Mouse (Mus musculus): ENCODE measurements around the gene Kif13a. TPM values are rescaled to one million over a fixed set of nuclear protein-coding genes. Genes with fewer than 3 reads are reported as not detected.
A peak's percentile ranks its signal among the peaks of the same experiment; 100 is the strongest.

Kif13a gene
- polyA plus RNA-seq, 1 experiment: 24.8 TPM

GRCm38 (mm10) chr13:46765361-46765760, 164.3 kb downstream of the Kif13a start:
- TF ChIP-seq POLR2A (IDR thresholded peaks at IDR 0.05; ENCODE audit: borderline replicate concordance, extremely low read depth, insufficient read depth, insufficient read length, poor library complexity, severe bottlenecking) (no peak), CTCF (IDR thresholded peaks at IDR 0.05; ENCODE audit: borderline replicate concordance, extremely low read depth, insufficient read depth, insufficient read length) (no peak)
- no peak for DNase-seq (ENCODE audit: low read depth)

- no peak for DNase-seq (ENCODE audit: low read depth)
- TF ChIP-seq POLR2A (IDR thresholded peaks at IDR 0.05; ENCODE audit: borderline replicate concordance, extremely low read depth, insufficient read depth, insufficient read length, poor library complexity, severe bottlenecking) (no peak), CTCF (IDR thresholded peaks at IDR 0.05; ENCODE audit: borderline replicate concordance, extremely low read depth, insufficient read depth, insufficient read length) (no peak)
Observed at GRCm38 (mm10) chr13:46763210-46763609, 166.5 kb downstream of the Kif13a start.

GRCm38 (mm10) chr13:46760921-46761320, 168.7 kb downstream of the Kif13a start:
- DNase-seq (ENCODE audit: low read depth): peak; percentile 10
- no peak for TF ChIP-seq POLR2A (IDR thresholded peaks at IDR 0.05; ENCODE audit: borderline replicate concordance, extremely low read depth, insufficient read depth, insufficient read length, poor library complexity, severe bottlenecking)
- no peak for TF ChIP-seq CTCF (IDR thresholded peaks at IDR 0.05; ENCODE audit: borderline replicate concordance, extremely low read depth, insufficient read depth, insufficient read length)

- DNase-seq (ENCODE audit: low read depth): peak; percentile 58
- TF ChIP-seq POLR2A (IDR thresholded peaks at IDR 0.05; ENCODE audit: borderline replicate concordance, extremely low read depth, insufficient read depth, insufficient read length, poor library complexity, severe bottlenecking): no peak
- no peak for TF ChIP-seq CTCF (IDR thresholded peaks at IDR 0.05; ENCODE audit: borderline replicate concordance, extremely low read depth, insufficient read depth, insufficient read length)
Observed at GRCm38 (mm10) chr13:46759281-46759809, 170.3 kb downstream of the Kif13a start.

- no peak for TF ChIP-seq POLR2A (IDR thresholded peaks at IDR 0.05; ENCODE audit: borderline replicate concordance, extremely low read depth, insufficient read depth, insufficient read length, poor library complexity, severe bottlenecking)
- TF ChIP-seq CTCF (IDR thresholded peaks at IDR 0.05; ENCODE audit: borderline replicate concordance, extremely low read depth, insufficient read depth, insufficient read length): no peak
- DNase-seq (ENCODE audit: low read depth): peak; percentile 6
Observed at GRCm38 (mm10) chr13:46758627-46759026, 171.0 kb downstream of the Kif13a start.

- TF ChIP-seq POLR2A (IDR thresholded peaks at IDR 0.05; ENCODE audit: borderline replicate concordance, extremely low read depth, insufficient read depth, insufficient read length, poor library complexity, severe bottlenecking) (no peak), CTCF (IDR thresholded peaks at IDR 0.05; ENCODE audit: borderline replicate concordance, extremely low read depth, insufficient read depth, insufficient read length) (no peak)
- DNase-seq (ENCODE audit: low read depth): no peak
Observed at GRCm38 (mm10) chr13:46757946-46758345, 171.7 kb downstream of the Kif13a start.

GRCm38 (mm10) chr13:46753294-46753693, 176.4 kb downstream of the Kif13a start:
- no peak for TF ChIP-seq CTCF (IDR thresholded peaks at IDR 0.05; ENCODE audit: borderline replicate concordance, extremely low read depth, insufficient read depth, insufficient read length)
- TF ChIP-seq POLR2A (IDR thresholded peaks at IDR 0.05; ENCODE audit: borderline replicate concordance, extremely low read depth, insufficient read depth, insufficient read length, poor library complexity, severe bottlenecking): no peak
- no peak for DNase-seq (ENCODE audit: low read depth)

- DNase-seq (ENCODE audit: low read depth): no peak
Observed at GRCm38 (mm10) chr13:46752566-46753229, 177.0 kb downstream of the Kif13a start.

GRCm38 (mm10) chr13:46748138-46748873, 181.4 kb downstream of the Kif13a start:
- no peak for DNase-seq (ENCODE audit: low read depth)
- TF ChIP-seq CTCF (IDR thresholded peaks at IDR 0.05; ENCODE audit: borderline replicate concordance, extremely low read depth, insufficient read depth, insufficient read length) (no peak), POLR2A (IDR thresholded peaks at IDR 0.05; ENCODE audit: borderline replicate concordance, extremely low read depth, insufficient read depth, insufficient read length, poor library complexity, severe bottlenecking) (no peak)

More at GRCm38 (mm10) chr13:46752566-46753229, 177.0 kb downstream of the Kif13a start:
- TF ChIP-seq CTCF (IDR thresholded peaks at IDR 0.05; ENCODE audit: borderline replicate concordance, extremely low read depth, insufficient read depth, insufficient read length) (no peak), POLR2A (IDR thresholded peaks at IDR 0.05; ENCODE audit: borderline replicate concordance, extremely low read depth, insufficient read depth, insufficient read length, poor library complexity, severe bottlenecking) (no peak)

GRCm38 (mm10) chr13:46743821-46744220, 185.8 kb downstream of the Kif13a start:
- DNase-seq (ENCODE audit: low read depth): no peak
- no peak for TF ChIP-seq POLR2A (IDR thresholded peaks at IDR 0.05; ENCODE audit: borderline replicate concordance, extremely low read depth, insufficient read depth, insufficient read length, poor library complexity, severe bottlenecking)
- TF ChIP-seq CTCF (IDR thresholded peaks at IDR 0.05; ENCODE audit: borderline replicate concordance, extremely low read depth, insufficient read depth, insufficient read length): no peak

GRCm38 (mm10) chr13:46742367-46742766, 187.3 kb downstream of the Kif13a start:
- no peak for TF ChIP-seq CTCF (IDR thresholded peaks at IDR 0.05; ENCODE audit: borderline replicate concordance, extremely low read depth, insufficient read depth, insufficient read length)
- TF ChIP-seq POLR2A (IDR thresholded peaks at IDR 0.05; ENCODE audit: borderline replicate concordance, extremely low read depth, insufficient read depth, insufficient read length, poor library complexity, severe bottlenecking): no peak

More at GRCm38 (mm10) chr13:46742367-46742766, 187.3 kb downstream of the Kif13a start:
- no peak for DNase-seq (ENCODE audit: low read depth)
